Mouse (Mus musculus): ENCODE results near the gene 1700080E11Rik.

- TF ChIP-seq CTCF (IDR thresholded peaks at IDR 0.05; ENCODE audit: low read depth, low read length) (no peak), POLR2A (IDR thresholded peaks at IDR 0.05; ENCODE audit: extremely low read depth, insufficient read depth, low read length) (no peak)
These were observed 10.4 kb downstream of the 1700080E11Rik start for GRCm38 (mm10) chr9:105134536-105134935.
